Mouse (Mus musculus) neural tube, embryonic 10.5 days (tissue): ENCODE measurements around the gene Adam23.
"Not testable (repeated sequence)": the region's sequence is repeated elsewhere in the genome, so short reads cannot be mapped to it uniquely, and the experiment has no call there.

Source experiments
- DNase-seq: peaks from one replicate; pipeline ENCODE4 v3.0.0-alpha.2; 2017; ENCODE audit warnings: low spot score; ENCODE audit errors: extremely low spot score

Adam23 gene

GRCm38 (mm10) chr1:63576803-63577202 is 131.1 kb downstream of the Adam23 start:
- no peak for DNase-seq

- no peak for DNase-seq
Observed at GRCm38 (mm10) chr1:63579153-63579552, 133.5 kb downstream of the Adam23 start.

- no peak for DNase-seq
Observed at GRCm38 (mm10) chr1:63586869-63587268, 141.2 kb downstream of the Adam23 start.

- DNase-seq = no peak
Observed at GRCm38 (mm10) chr1:63603870-63604500, 158.3 kb downstream of the Adam23 start.

GRCm38 (mm10) chr1:63609613-63610012 is 163.9 kb downstream of the Adam23 start:
- DNase-seq = no peak

- peak; percentile 65 for DNase-seq
Observed at GRCm38 (mm10) chr1:63614594-63614993, 168.9 kb downstream of the Adam23 start.

GRCm38 (mm10) chr1:63615668-63616067 is 170.0 kb downstream of the Adam23 start, which contains the start of gene Gm39653:
Gene Gm39653, plus strand, starts transcription at chr1:63615968.
- no peak for DNase-seq

- DNase-seq = peak; percentile 18
Observed at GRCm38 (mm10) chr1:63628211-63628610, 182.5 kb downstream of the Adam23 start.

GRCm38 (mm10) chr1:63630390-63630789 is 184.7 kb downstream of the Adam23 start:
- not testable (repeated sequence) for DNase-seq

- DNase-seq = no peak
Observed at GRCm38 (mm10) chr1:63639921-63640320, 194.2 kb downstream of the Adam23 start.
